Mouse (Mus musculus): ENCODE measurements around the gene Syn3.

DNA sequence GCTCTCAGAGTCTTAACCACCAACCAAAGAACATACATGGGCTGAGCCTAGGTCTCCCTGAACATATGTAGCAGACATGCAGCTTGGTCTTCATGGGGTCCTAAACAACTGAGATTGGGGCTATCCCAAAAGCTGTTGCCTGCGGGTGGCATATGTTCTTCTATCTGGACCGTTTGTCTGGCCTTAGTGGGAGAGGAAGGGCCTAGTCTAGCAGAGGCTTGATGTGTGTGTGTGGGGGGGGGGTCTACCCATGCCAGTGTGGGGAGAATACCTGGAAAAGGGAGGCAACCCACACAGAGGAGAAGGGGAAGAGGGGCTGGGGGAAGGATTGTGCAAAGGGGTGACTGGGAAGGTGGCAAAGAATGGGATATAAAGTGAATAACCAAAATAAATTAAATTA is 281.9 kb downstream of the Syn3 start:
- TF ChIP-seq POLR2A (IDR thresholded peaks at IDR 0.05; ENCODE audit: extremely low read depth, insufficient read depth, low read length) (no peak), CTCF (IDR thresholded peaks at IDR 0.05; ENCODE audit: extremely low read depth, insufficient read depth, low read length) (no peak)

Data from cortical plate, adult 2 months (tissue).